Mouse (Mus musculus): ENCODE data around the gene Anapc13. TPM values are rescaled to one million over a fixed set of nuclear protein-coding genes. Genes with fewer than 3 reads are reported as not detected.

The Anapc13 gene
- polyA plus RNA-seq, 1 experiment from 2014 or later = 179 TPM

- no peak for TF ChIP-seq CTCF (IDR thresholded peaks at IDR 0.05; ENCODE audit: low read depth)
- no peak for TF ChIP-seq EP300 (optimal IDR thresholded peaks at IDR 0.05)
- no peak overlapping the region for H3K27ac ChIP-seq (replicated peaks)
- no peaks in the 10 kb centered on the region for H3K36me3 ChIP-seq (ENCODE audit: control insufficient read depth, insufficient read depth, low read length)
- H3K9me3 ChIP-seq (ENCODE audit: control insufficient read depth, low read length) = no peaks in the 10 kb centered on the region
- 81% methylated on average over 5 of the region's 5 CpGs for WGBS
- ATAC-seq (ENCODE audit: low FRiP score, low TSS enrichment) = peak; percentile 78
- no peak for DNase-seq (ENCODE audit: low spot score)
- H3K4me1 ChIP-seq (replicated peaks; ENCODE audit: control insufficient read depth, insufficient read depth) = peaks cover 3% of the 10 kb centered on the region; the same call in 1 of the 2 replicates
- no peak overlapping the region for H3K9ac ChIP-seq (ENCODE audit: low read length)
- H3K4me3 ChIP-seq (ENCODE audit: low read depth, low read length) = no peak overlapping the region
- H3K4me2 ChIP-seq (replicated peaks; ENCODE audit: low read depth) = no peak overlapping the region
- H3K27me3 ChIP-seq (ENCODE audit: control insufficient read depth, insufficient read depth, low read length) = no peaks in the 10 kb centered on the region
These were observed 49.8 kb downstream of the Anapc13 start for GRCm38 (mm10) chr9:102675922-102676321.

GRCm38 (mm10) chr9:102681470-102681869, 55.4 kb downstream of the Anapc13 start:
- peak; percentile 65 for ATAC-seq (ENCODE audit: low FRiP score, low TSS enrichment)
- TF ChIP-seq CTCF (IDR thresholded peaks at IDR 0.05; ENCODE audit: low read depth) (no peak), EP300 (optimal IDR thresholded peaks at IDR 0.05) (no peak)
- DNase-seq (ENCODE audit: low spot score) = no peak
- Histone ChIP-seq H3K36me3 (ENCODE audit: control insufficient read depth, insufficient read depth, low read length) (no peaks in the 10 kb centered on the region), H3K4me3 (ENCODE audit: low read depth, low read length) (no peak overlapping the region), H3K9me3 (ENCODE audit: control insufficient read depth, low read length) (no peaks in the 10 kb centered on the region), H3K4me1 (replicated peaks; ENCODE audit: control insufficient read depth, insufficient read depth) (no peaks in the 10 kb centered on the region), H3K9ac (ENCODE audit: low read length) (no peak overlapping the region), H3K27ac (replicated peaks) (no peak overlapping the region), H3K27me3 (ENCODE audit: control insufficient read depth, insufficient read depth, low read length) (no peaks in the 10 kb centered on the region), H3K4me2 (replicated peaks; ENCODE audit: low read depth) (no peak overlapping the region)
- WGBS = 20% methylated on average over 7 of the region's 7 CpGs

Other genes starting within 250 kb of the Anapc13 start
- gene Ky, start 120.5 kb upstream of the Anapc13 start, polyA plus RNA-seq (2015; fragmentation: Nextera tagmentation; extraction: Ambion mirVana) = 0.08 and 0.13 TPM in 2 replicates
- 24.4 and 27.8 TPM in 2 replicates for gene Cep63, start 238 bp downstream of the Anapc13 start, polyA plus RNA-seq (2015; fragmentation: Nextera tagmentation; extraction: Ambion mirVana)
- gene Amotl2, start 90.4 kb downstream of the Anapc13 start, polyA plus RNA-seq (2015; fragmentation: Nextera tagmentation; extraction: Ambion mirVana) = 18.6 and 22.7 TPM in 2 replicates
- 16.8 and 24.2 TPM in 2 replicates for gene Ryk, start 208.6 kb downstream of the Anapc13 start, polyA plus RNA-seq (2015; fragmentation: Nextera tagmentation; extraction: Ambion mirVana)

Data from stomach, postnatal 0 days (tissue).